Mouse (Mus musculus) liver, embryonic 11.5 days (tissue): ENCODE results near the gene Ina. TPM values are rescaled to one million over a fixed set of nuclear protein-coding genes. Genes with fewer than 3 reads are reported as not detected.

ENCODE experiments used
- ATAC-seq: fragments of 200-750 bp; cut with Nextera tagmentation; replicated peaks from 2 replicates; pipeline ENCODE4 v1.8.0; 2017; ENCODE audit warnings: moderate number of reproducible peaks, mild to moderate bottlenecking, moderate TSS enrichment, moderate library complexity; ENCODE audit not compliant: low FRiP score
- DNase-seq: peaks from one replicate; pipeline ENCODE4 v3.0.0-alpha.2; 2017; ENCODE audit warnings: low spot score
- H3K27ac ChIP-seq: fragments of 300-500 bp; sonication (generic); 2 replicates; pipeline ENCODE4 v1.5.1; 2014; ENCODE audit warnings: mild to moderate bottlenecking, low read depth, low read length, control low read depth
- H3K27me3 ChIP-seq: fragments of 300-500 bp; sonication (generic); replicated peaks from 2 replicates; pipeline ENCODE4 v1.6.1; 2014; ENCODE audit warnings: low read length, mixed read lengths; ENCODE audit not compliant: control insufficient read depth, insufficient read depth
- H3K36me3 ChIP-seq: fragments of 300-500 bp; sonication (generic); 2 replicates; pipeline ENCODE4 v1.6.1; 2014; ENCODE audit warnings: mild to moderate bottlenecking, low read length, moderate library complexity, mixed read lengths; ENCODE audit not compliant: control insufficient read depth, insufficient read depth
- H3K4me1 ChIP-seq: fragments of 300-500 bp; sonication (generic); replicated peaks from 2 replicates; pipeline ENCODE4 v1.6.1; 2014; ENCODE audit warnings: low read length, mixed read lengths; ENCODE audit not compliant: control insufficient read depth, insufficient read depth
- H3K4me2 ChIP-seq: fragments of 300-500 bp; sonication (generic); 2 replicates; pipeline ENCODE4 v1.6.1; 2014; ENCODE audit warnings: mild to moderate bottlenecking, control low read depth, moderate library complexity
- H3K4me3 ChIP-seq: fragments of 300-500 bp; sonication (generic); 2 replicates; pipeline ENCODE4 v1.5.1; 2014; ENCODE audit warnings: low read depth, low read length, control low read depth
- H3K9ac ChIP-seq: fragments of 300-500 bp; sonication (generic); 2 replicates; pipeline ENCODE4 v1.6.1; 2014; ENCODE audit warnings: low read depth, low read length, control low read depth
- H3K9me3 ChIP-seq: fragments of 300-500 bp; sonication (generic); 2 replicates; pipeline ENCODE4 v1.6.1; 2016; ENCODE audit warnings: low read length, inconsistent platforms, mixed read lengths; ENCODE audit not compliant: control insufficient read depth
- WGBS: fragments of 180-500 bp; shearing (Covaris S2); extraction: QIAGEN DNeasy Blood & Tissue Kit; methylation state at CpG from one replicate; pipeline ENCODE4 v1.1.7; 2014; 5-methylcytosine and 5-hydroxymethylcytosine counted together
- polyA plus RNA-seq: library from polyadenylated mRNA; unstranded; fragments of >200 nt; fragmentation: Nextera tagmentation; extraction: Ambion mirVana; gene quantifications from 2 replicates; pipeline ENCODE4 v1.2.1, GENCODE M21; 2014

Ina gene
- polyA plus RNA-seq, 1 experiment from 2014 or later: 0.26 TPM

GRCm38 (mm10) chr19:47050271-47051032, 36.0 kb downstream of the Ina start, which contains the start of gene Pcgf6:
Gene Pcgf6 (minus strand): TSS chr19:47050906.
- peak within 1 kb of the TSS; percentile 73 for H3K9ac ChIP-seq
- H3K4me3 ChIP-seq: peak within 1 kb of the TSS; percentile 66
- H3K9me3 ChIP-seq: no peaks in the 10 kb centered on the region
- WGBS: under 1% methylated on average over 75 of the region's 75 CpGs
- peak within 1 kb of the TSS; percentile 89 for H3K27ac ChIP-seq
- peaks cover 12% of the 10 kb centered on the region for H3K4me1 ChIP-seq
- peak within 1 kb of the TSS; percentile 73 for H3K4me2 ChIP-seq
- no peaks in the 10 kb centered on the region for H3K27me3 ChIP-seq
- H3K36me3 ChIP-seq: peaks cover 10% of the 10 kb centered on the region
- DNase-seq (peak; percentile 87), ATAC-seq (peak; percentile 85)

GRCm38 (mm10) chr19:47052927-47053326, 38.4 kb downstream of the Ina start:
- no peaks in the 10 kb centered on the region for H3K36me3 ChIP-seq
- H3K4me3 ChIP-seq: no peak overlapping the region
- ATAC-seq: no peak
- DNase-seq: no peak
- WGBS: 73% methylated on average over 4 of the region's 4 CpGs
- no peak overlapping the region for H3K9ac ChIP-seq
- H3K4me2 ChIP-seq: no peak overlapping the region
- H3K27me3 ChIP-seq: no peaks in the 10 kb centered on the region
- H3K27ac ChIP-seq: no peak overlapping the region
- H3K4me1 ChIP-seq: peaks cover 12% of the 10 kb centered on the region
- H3K9me3 ChIP-seq: no peaks in the 10 kb centered on the region

GRCm38 (mm10) chr19:47053471-47053870, 39.0 kb downstream of the Ina start:
- no peak overlapping the region for H3K27ac ChIP-seq
- 80% methylated on average over 4 of the region's 4 CpGs for WGBS
- H3K4me1 ChIP-seq: peaks cover 12% of the 10 kb centered on the region
- H3K9ac ChIP-seq: no peak overlapping the region
- H3K4me2 ChIP-seq: no peak overlapping the region
- no peaks in the 10 kb centered on the region for H3K27me3 ChIP-seq
- H3K36me3 ChIP-seq: no peaks in the 10 kb centered on the region
- no peak overlapping the region for H3K4me3 ChIP-seq
- ATAC-seq (no peak), DNase-seq (no peak)
- no peaks in the 10 kb centered on the region for H3K9me3 ChIP-seq

GRCm38 (mm10) chr19:47057684-47058083, 43.2 kb downstream of the Ina start:
- no peak for ATAC-seq

GRCm38 (mm10) chr19:47065860-47066259, 51.4 kb downstream of the Ina start:
- 76% methylated on average over 3 of the region's 3 CpGs for WGBS

More at GRCm38 (mm10) chr19:47057684-47058083, 43.2 kb downstream of the Ina start:
- no peaks in the 10 kb centered on the region for H3K36me3 ChIP-seq
- H3K9me3 ChIP-seq: no peaks in the 10 kb centered on the region
- no peaks in the 10 kb centered on the region for H3K4me1 ChIP-seq
- no peaks in the 10 kb centered on the region for H3K27me3 ChIP-seq
- H3K4me3 ChIP-seq: no peak overlapping the region
- no peak overlapping the region for H3K4me2 ChIP-seq
- no peak overlapping the region for H3K9ac ChIP-seq
- 66% methylated on average over 1 of the region's 1 CpGs for WGBS
- H3K27ac ChIP-seq: no peak overlapping the region
- no peak for DNase-seq

GRCm38 (mm10) chr19:47067096-47067882, 52.8 kb downstream of the Ina start, which contains the start of gene Taf5:
Gene Taf5 (plus strand): TSS chr19:47067746.
- peak within 1 kb of the TSS; percentile 99 for H3K4me3 ChIP-seq
- peak within 1 kb of the TSS; percentile 85 for H3K27ac ChIP-seq
- peak within 1 kb of the TSS; percentile 96 for H3K4me2 ChIP-seq
- no peaks in the 10 kb centered on the region for H3K27me3 ChIP-seq
- H3K4me1 ChIP-seq: peaks cover 6% of the 10 kb centered on the region; the same call in 1 of the 2 replicates
- ATAC-seq (peak; percentile 72), DNase-seq (peak; percentile 94)
- H3K36me3 ChIP-seq: peaks cover 6% of the 10 kb centered on the region
- H3K9ac ChIP-seq: peak within 1 kb of the TSS; percentile 98
- 9% methylated on average over 49 of the region's 49 CpGs for WGBS
- H3K9me3 ChIP-seq: no peaks in the 10 kb centered on the region

More at GRCm38 (mm10) chr19:47065860-47066259, 51.4 kb downstream of the Ina start:
- Histone ChIP-seq H3K4me1 (peaks cover 6% of the 10 kb centered on the region; the same call in 1 of the 2 replicates), H3K27me3 (no peaks in the 10 kb centered on the region), H3K4me3 (no peak overlapping the region), H3K4me2 (peak overlapping the region; percentile 31; the same call in 1 of the 2 replicates), H3K9me3 (no peaks in the 10 kb centered on the region), H3K27ac (no peak overlapping the region), H3K36me3 (no peaks in the 10 kb centered on the region), H3K9ac (no peak overlapping the region)
- ATAC-seq (no peak), DNase-seq (no peak)

GRCm38 (mm10) chr19:47067924-47068611, 53.6 kb downstream of the Ina start:
- DNase-seq (peak; percentile 82), ATAC-seq (peak; percentile 97)
- Histone ChIP-seq H3K4me2 (peak overlapping the region; percentile 96), H3K36me3 (peaks cover 11% of the 10 kb centered on the region), H3K27ac (peak overlapping the region; percentile 85), H3K9ac (peak overlapping the region; percentile 98), H3K9me3 (no peaks in the 10 kb centered on the region), H3K4me3 (peak overlapping the region; percentile 99), H3K27me3 (no peaks in the 10 kb centered on the region), H3K4me1 (peaks cover 6% of the 10 kb centered on the region; the same call in 1 of the 2 replicates)
- under 1% methylated on average over 61 of the region's 72 CpGs for WGBS
